22 mouse cellular contexts compared by ENCODE assay signal in genomic region chr13:115035387-115035786, GRCm38 (mm10). TPM values are rescaled to one million over a fixed set of nuclear protein-coding genes. Genes with fewer than 3 reads are reported as not detected.
DNase-seq lines count a peak whose midpoint lies in the region; ATAC-seq and TF ChIP-seq lines count a peak whose summit lies in the region.
"Had no signal": no experiment of that assay in that cellular context is flagged by ENCODE, and none has a peak within 500 bp of the region (broad histone marks: within the 10 kb centered on the region; RNA-seq: fewer than 3 reads in every experiment).

No protein-coding gene starts in this region.

- no peak overlapping the region for H3K4me2 ChIP-seq in kidney, embryonic 15.5 days
- H3K4me2 ChIP-seq in kidney, embryonic 16.5 days (replicated peaks; ENCODE audit: low read depth, low read length), result no peak overlapping the region
- H3K4me2 ChIP-seq in kidney, postnatal 0 days (ENCODE audit: low read length), result no peak overlapping the region
- no peak overlapping the region for H3K4me2 ChIP-seq in kidney, embryonic 14.5 days (replicated peaks; ENCODE audit: low read depth, low read length)

- H3K4me1 ChIP-seq in kidney, adult 2 months (ENCODE audit: control insufficient read depth, insufficient read depth, low read length), result peaks cover 19% of the 10 kb centered on the region; the same call in 1 of the 2 replicates
- peaks cover 7% of the 10 kb centered on the region; the same call in 1 of the 2 replicates for H3K4me1 ChIP-seq in kidney, embryonic 15.5 days
- H3K4me1 ChIP-seq in kidney, embryonic 16.5 days (ENCODE audit: insufficient read depth, low read length), result peaks cover 9% of the 10 kb centered on the region
- 0 out of 2 replicates have a peak, but pooled peaks cover 10% of the 10 kb centered on the region for H3K4me1 ChIP-seq in kidney, postnatal 0 days (replicated peaks; ENCODE audit: insufficient read depth, low read length)
- no peaks in the 10 kb centered on the region for H3K4me1 ChIP-seq in kidney, embryonic 14.5 days (ENCODE audit: control insufficient read depth, insufficient read depth, low read length)

- no peaks in the 10 kb centered on the region for H3K36me3 ChIP-seq in kidney, adult 2 months (ENCODE audit: control insufficient read depth, insufficient read depth, low read length)
- H3K36me3 ChIP-seq in kidney, embryonic 15.5 days, result no peaks in the 10 kb centered on the region
- H3K36me3 ChIP-seq in kidney, embryonic 16.5 days (ENCODE audit: insufficient read depth, low read length), result no peaks in the 10 kb centered on the region
- no peaks in the 10 kb centered on the region for H3K36me3 ChIP-seq in kidney, postnatal 0 days (ENCODE audit: insufficient read depth, low read length)
- H3K36me3 ChIP-seq in kidney, embryonic 14.5 days (ENCODE audit: control insufficient read depth, insufficient read depth, low read length), result no peaks in the 10 kb centered on the region
- H3K36me3 ChIP-seq: G1E had no signal

- H3K27ac ChIP-seq in kidney, adult 2 months (ENCODE audit: insufficient read depth, low read depth, low read length), result no peak overlapping the region
- H3K27ac ChIP-seq in kidney, embryonic 15.5 days, result no peak overlapping the region; the same call in 1 of the 2 replicates
- no peak overlapping the region for H3K27ac ChIP-seq in kidney, embryonic 16.5 days (ENCODE audit: low read length)
- no peak overlapping the region for H3K27ac ChIP-seq in kidney, postnatal 0 days
- no peak overlapping the region for H3K27ac ChIP-seq in kidney, embryonic 14.5 days (ENCODE audit: low read depth, low read length)

- H3K4me3 ChIP-seq in kidney, adult 2 months (ENCODE audit: insufficient read depth, low read depth, low read length), result no peak overlapping the region
- H3K4me3 ChIP-seq in kidney, embryonic 15.5 days (replicated peaks), result no peak overlapping the region
- no peak overlapping the region for H3K4me3 ChIP-seq in kidney, embryonic 16.5 days (ENCODE audit: low read length)
- H3K4me3 ChIP-seq in kidney, postnatal 0 days (replicated peaks; ENCODE audit: low read depth, low read length), result no peak overlapping the region
- no peak overlapping the region for H3K4me3 ChIP-seq in kidney, embryonic 14.5 days (ENCODE audit: low read length)

- no peak for TF ChIP-seq CTCF in kidney, adult 2 months (conservative IDR thresholded peaks at IDR 0.05; ENCODE audit: insufficient read depth, insufficient read length, low read depth, low read length)
- TF ChIP-seq CTCF in kidney, postnatal 0 days (IDR thresholded peaks at IDR 0.05; ENCODE audit: low read depth), result no peak

- H3K9me3 ChIP-seq in kidney, embryonic 15.5 days (replicated peaks), result no peaks in the 10 kb centered on the region
- H3K9me3 ChIP-seq in kidney, embryonic 16.5 days (ENCODE audit: low read length), result no peaks in the 10 kb centered on the region
- no peaks in the 10 kb centered on the region for H3K9me3 ChIP-seq in kidney, postnatal 0 days (replicated peaks; ENCODE audit: low read length)
- no peaks in the 10 kb centered on the region for H3K9me3 ChIP-seq in kidney, embryonic 14.5 days (ENCODE audit: control insufficient read depth, low read length)
- H3K9me3 ChIP-seq: G1E had no signal

- 0 out of 2 replicates have a peak, but pooled peaks have one; percentile 20 for ATAC-seq in kidney, embryonic 15.5 days (replicated peaks; ENCODE audit: low FRiP score)
- ATAC-seq in kidney, embryonic 16.5 days (ENCODE audit: low FRiP score, low TSS enrichment), result peak; percentile 50; the same call in 1 of the 2 replicates
- ATAC-seq in kidney, postnatal 0 days (replicated peaks; ENCODE audit: low FRiP score, low read depth), result no peak
- ATAC-seq in kidney, embryonic 14.5 days (ENCODE audit: low FRiP score, low TSS enrichment), result no peak
- ATAC-seq: activated CD4-positive, CD25-positive, alpha-beta regulatory T cell, adult 4 months; CD4-positive, CD25-positive, alpha-beta regulatory T cell, adult 4 months; Patski had no signal

- no peak overlapping the region for H3K9ac ChIP-seq in kidney, embryonic 15.5 days
- H3K9ac ChIP-seq in kidney, embryonic 16.5 days (replicated peaks; ENCODE audit: low read length), result no peak overlapping the region
- no peak overlapping the region for H3K9ac ChIP-seq in kidney, postnatal 0 days (ENCODE audit: low read depth, low read length)
- no peak overlapping the region for H3K9ac ChIP-seq in kidney, embryonic 14.5 days (ENCODE audit: low read depth, low read length)

- peak; percentile 19 for DNase-seq in kidney, adult 2 months
- DNase-seq in kidney, postnatal 36 days, result no peak
- DNase-seq in kidney, postnatal 10 days, result no peak
- no peak for DNase-seq in kidney, adult 9 months
- DNase-seq in kidney, postnatal 0 days (ENCODE audit: low spot score), result peak; percentile 50
- DNase-seq: adrenal gland, adult 2 months; adrenal gland, adult 8-10 months; adrenal gland, postnatal 10 days; adrenal gland, postnatal 14 days; adrenal gland, postnatal 25 days; adrenal gland, postnatal 36 days; B cell, adult 2 months; cerebellum, adult 11 months; cerebellum, adult 11-12 months had no signal

- no peak for TF ChIP-seq POLR2A in kidney, adult 2 months (IDR thresholded peaks at IDR 0.05; ENCODE audit: low read depth, low read length)

- WGBS in kidney, adult 2 months, result 42% methylated on average over 8 of the region's 8 CpGs
- WGBS in kidney, embryonic 15.5 days, result 34% methylated on average over 8 of the region's 8 CpGs
- WGBS in kidney, embryonic 16.5 days, result 34% methylated on average over 8 of the region's 8 CpGs
- 25% methylated on average over 8 of the region's 8 CpGs for WGBS in kidney, postnatal 0 days
- WGBS in kidney, embryonic 14.5 days, result 32% methylated on average over 8 of the region's 8 CpGs

- no peaks in the 10 kb centered on the region for H3K27me3 ChIP-seq in kidney, adult 2 months (replicated peaks; ENCODE audit: control insufficient read depth, insufficient read depth, low read length)
- no peaks in the 10 kb centered on the region for H3K27me3 ChIP-seq in kidney, embryonic 15.5 days
- H3K27me3 ChIP-seq in kidney, embryonic 16.5 days (ENCODE audit: insufficient read depth, low read length), result no peaks in the 10 kb centered on the region
- no peaks in the 10 kb centered on the region for H3K27me3 ChIP-seq in kidney, postnatal 0 days (ENCODE audit: insufficient read depth, low read length)
- H3K27me3 ChIP-seq in kidney, embryonic 14.5 days (ENCODE audit: control insufficient read depth, insufficient read depth, low read length), result no peaks in the 10 kb centered on the region
- H3K27me3 ChIP-seq: CH12.LX, Patski had no signal

RNA-seq across cellular contexts. Expression of gene Pelo, which starts 54.6 kb away (rescaled TPM):
- polyA plus RNA-seq in kidney, adult 2 months (2012; rRNA removed), result 29.0 and 32.3 TPM in 2 replicates
- polyA plus RNA-seq in kidney, embryonic 15.5 days (2015; fragmentation: Nextera tagmentation; extraction: Ambion mirVana), result 5.7 and 6.5 TPM in 2 replicates
- polyA plus RNA-seq in kidney, embryonic 16.5 days (2015; fragmentation: Nextera tagmentation; extraction: Ambion mirVana), result 5.8 and 7.5 TPM in 2 replicates
- polyA plus RNA-seq in kidney, postnatal 0 days (2015; fragmentation: Nextera tagmentation; extraction: Ambion mirVana), result 8.4 and 9.9 TPM in 2 replicates
- 7.0 and 8.8 TPM in 2 replicates for polyA plus RNA-seq in kidney, embryonic 14.5 days (2014; fragmentation: Nextera tagmentation; extraction: Ambion mirVana)

Comparison
In these comparisons a context has a peak if more than half of its experiments do, and no peak if none do; other contexts are left out.
1. DNase-seq: peak in kidney, adult 2 months (single experiment) and kidney, postnatal 0 days (single experiment); none in kidney, postnatal 36 days (0 of 2), kidney, postnatal 10 days (single experiment) and kidney, adult 9 months (single experiment).
2. ATAC-seq: peak in kidney, embryonic 15.5 days (single experiment) and kidney, embryonic 16.5 days (single experiment); none in kidney, postnatal 0 days (single experiment) and kidney, embryonic 14.5 days (single experiment).